Mouse (Mus musculus): ENCODE measurements around the gene Il17rd.

GRCm38 (mm10) chr14:27017936-27018335, 20.8 kb upstream of the Il17rd start:
- no peak for TF ChIP-seq CTCF (IDR thresholded peaks at IDR 0.05; ENCODE audit: borderline replicate concordance, insufficient read depth, low read depth, low read length)
- TF ChIP-seq POLR2A (IDR thresholded peaks at IDR 0.05; ENCODE audit: borderline replicate concordance, insufficient read depth, low read length), result no peak

Data from cerebellum, adult 2 months (tissue).